Mouse (Mus musculus) kidney, embryonic 16.5 days (tissue): Measurements from ENCODE around the gene Ak4. TPM values are rescaled to one million over a fixed set of nuclear protein-coding genes. Genes with fewer than 3 reads are reported as not detected.
"Not testable (repeated sequence)": the region's sequence is repeated elsewhere in the genome, so short reads cannot be mapped to it uniquely, and the experiment has no call there.

Source experiments
- ATAC-seq: fragments of 200-750 bp; cut with Nextera tagmentation; 2 replicates; pipeline ENCODE4 v1.8.0; 2017; ENCODE audit warnings: moderate TSS enrichment; ENCODE audit not compliant: low FRiP score, low TSS enrichment
- H3K27ac ChIP-seq: fragments of 300-500 bp; sonication (generic); 2 replicates; pipeline ENCODE4 v1.5.1; 2014; ENCODE audit warnings: low read length
- H3K27me3 ChIP-seq: fragments of 300-500 bp; sonication (generic); 2 replicates; pipeline ENCODE4 v1.6.1; 2014; ENCODE audit warnings: low read length, control low read depth, mixed read lengths; ENCODE audit not compliant: insufficient read depth
- H3K36me3 ChIP-seq: fragments of 300-500 bp; sonication (generic); 2 replicates; pipeline ENCODE4 v1.6.1; 2014; ENCODE audit warnings: low read length, control low read depth, mixed read lengths; ENCODE audit not compliant: insufficient read depth
- H3K4me1 ChIP-seq: fragments of 300-500 bp; sonication (generic); 2 replicates; pipeline ENCODE4 v1.6.1; 2014; ENCODE audit warnings: low read length, control low read depth, mixed read lengths; ENCODE audit not compliant: insufficient read depth
- H3K4me2 ChIP-seq: fragments of 300-500 bp; sonication (generic); replicated peaks from 2 replicates; pipeline ENCODE4 v1.6.1; 2014; ENCODE audit warnings: low read depth, low read length
- H3K4me3 ChIP-seq: fragments of 300-500 bp; sonication (generic); 2 replicates; pipeline ENCODE4 v1.5.1; 2014; ENCODE audit warnings: mild to moderate bottlenecking, low read length
- H3K9ac ChIP-seq: fragments of 300-500 bp; sonication (generic); replicated peaks from 2 replicates; pipeline ENCODE4 v1.6.1; 2014; ENCODE audit warnings: low read length
- H3K9me3 ChIP-seq: fragments of 300-500 bp; sonication (generic); 2 replicates; pipeline ENCODE4 v1.6.1; 2016; ENCODE audit warnings: low read length, control low read depth
- WGBS: fragments of 180-500 bp; shearing (Covaris S2); extraction: QIAGEN DNeasy Blood & Tissue Kit; methylation state at CpG from one replicate; pipeline ENCODE4 v1.1.7; 2014; 5-methylcytosine and 5-hydroxymethylcytosine counted together
- polyA plus RNA-seq: library from polyadenylated mRNA; unstranded; fragments of >200 nt; fragmentation: Nextera tagmentation; extraction: Ambion mirVana; gene quantifications from 2 replicates; pipeline ENCODE4 v1.2.1, GENCODE M21; 2015

The Ak4 gene
- polyA plus RNA-seq, 1 experiment from 2014 or later: 23.8 TPM

GRCm38 (mm10) chr4:101388656-101389055, 30.4 kb upstream of the Ak4 start:
- not testable (repeated sequence) for H3K27me3 ChIP-seq, H3K4me2 ChIP-seq, ATAC-seq, H3K9ac ChIP-seq, H3K9me3 ChIP-seq, H3K36me3 ChIP-seq, H3K4me1 ChIP-seq, H3K4me3 ChIP-seq, H3K27ac ChIP-seq
- 87% methylated on average over 6 of the region's 6 CpGs for WGBS

GRCm38 (mm10) chr4:101392229-101392628, 26.8 kb upstream of the Ak4 start:
- H3K27me3 ChIP-seq: no peaks in the 10 kb centered on the region
- no peak overlapping the region for H3K4me3 ChIP-seq
- ATAC-seq: no peak
- H3K4me2 ChIP-seq: no peak overlapping the region
- H3K4me1 ChIP-seq: no peaks in the 10 kb centered on the region
- no peak overlapping the region for H3K27ac ChIP-seq
- H3K9ac ChIP-seq: no peak overlapping the region
- WGBS: 43% methylated on average over 2 of the region's 2 CpGs
- H3K9me3 ChIP-seq: no peaks in the 10 kb centered on the region
- no peaks in the 10 kb centered on the region for H3K36me3 ChIP-seq

- no peak for ATAC-seq
- H3K4me3 ChIP-seq: no peak overlapping the region
- H3K36me3 ChIP-seq: no peaks in the 10 kb centered on the region
- H3K9ac ChIP-seq: no peak overlapping the region
- no peak overlapping the region for H3K27ac ChIP-seq
- H3K9me3 ChIP-seq: no peaks in the 10 kb centered on the region
- H3K27me3 ChIP-seq: no peaks in the 10 kb centered on the region
- no peaks in the 10 kb centered on the region for H3K4me1 ChIP-seq
- WGBS: 64% methylated on average over 5 of the region's 5 CpGs
- H3K4me2 ChIP-seq: no peak overlapping the region
Observed at GRCm38 (mm10) chr4:101393292-101393711, 25.8 kb upstream of the Ak4 start.

GRCm38 (mm10) chr4:101395021-101395533, 24.0 kb upstream of the Ak4 start:
- Histone ChIP-seq H3K27ac (no peak overlapping the region), H3K36me3 (no peaks in the 10 kb centered on the region), H3K4me2 (no peak overlapping the region), H3K9me3 (no peaks in the 10 kb centered on the region), H3K9ac (no peak overlapping the region), H3K27me3 (no peaks in the 10 kb centered on the region), H3K4me3 (no peak overlapping the region), H3K4me1 (no peaks in the 10 kb centered on the region)
- WGBS: 91% methylated on average over 8 of the region's 8 CpGs
- no peak for ATAC-seq

GRCm38 (mm10) chr4:101400025-101400594, 19.0 kb upstream of the Ak4 start:
- no peaks in the 10 kb centered on the region for H3K27me3 ChIP-seq
- no peaks in the 10 kb centered on the region for H3K4me1 ChIP-seq
- H3K9ac ChIP-seq: no peak overlapping the region
- WGBS: 81% methylated on average over 4 of the region's 4 CpGs
- no peak overlapping the region for H3K27ac ChIP-seq
- no peak overlapping the region for H3K4me2 ChIP-seq
- ATAC-seq: no peak
- H3K36me3 ChIP-seq: no peaks in the 10 kb centered on the region
- H3K9me3 ChIP-seq: 0 out of 2 replicates have a peak, but pooled peaks cover 3% of the 10 kb centered on the region
- no peak overlapping the region for H3K4me3 ChIP-seq

GRCm38 (mm10) chr4:101401945-101402344, 17.1 kb upstream of the Ak4 start:
- H3K4me1 ChIP-seq: no peaks in the 10 kb centered on the region
- no peak overlapping the region for H3K4me2 ChIP-seq
- no peak overlapping the region for H3K4me3 ChIP-seq
- ATAC-seq: no peak
- no peaks in the 10 kb centered on the region for H3K36me3 ChIP-seq
- 0 out of 2 replicates have a peak, but pooled peaks cover 3% of the 10 kb centered on the region for H3K9me3 ChIP-seq
- H3K27ac ChIP-seq: no peak overlapping the region
- no peak overlapping the region for H3K9ac ChIP-seq
- H3K27me3 ChIP-seq: no peaks in the 10 kb centered on the region
- 78% methylated on average over 1 of the region's 1 CpGs for WGBS

GRCm38 (mm10) chr4:101404863-101405262, 14.2 kb upstream of the Ak4 start:
- ATAC-seq: no peak
- Histone ChIP-seq H3K36me3 (no peaks in the 10 kb centered on the region), H3K4me1 (no peaks in the 10 kb centered on the region), H3K27ac (no peak overlapping the region), H3K4me3 (no peak overlapping the region), H3K4me2 (no peak overlapping the region), H3K9ac (no peak overlapping the region), H3K27me3 (no peaks in the 10 kb centered on the region), H3K9me3 (0 out of 2 replicates have a peak, but pooled peaks cover 3% of the 10 kb centered on the region)
- WGBS: 55% methylated on average over 3 of the region's 3 CpGs

- Histone ChIP-seq H3K4me3 (no peak overlapping the region), H3K4me1 (no peaks in the 10 kb centered on the region), H3K36me3 (no peaks in the 10 kb centered on the region), H3K27me3 (no peaks in the 10 kb centered on the region), H3K27ac (no peak overlapping the region), H3K9ac (no peak overlapping the region), H3K9me3 (no peaks in the 10 kb centered on the region), H3K4me2 (no peak overlapping the region)
- no peak for ATAC-seq
- whole genome bisulfite sequencing: 83% methylated on average over 4 of the region's 4 CpGs
Observed at GRCm38 (mm10) chr4:101406411-101407196, 12.5 kb upstream of the Ak4 start.

- Histone ChIP-seq H3K4me1 (peaks cover 6% of the 10 kb centered on the region; the same call in 1 of the 2 replicates), H3K27ac (no peak overlapping the region), H3K9ac (no peak overlapping the region), H3K27me3 (no peaks in the 10 kb centered on the region), H3K36me3 (no peaks in the 10 kb centered on the region), H3K4me2 (no peak overlapping the region), H3K4me3 (no peak overlapping the region), H3K9me3 (no peaks in the 10 kb centered on the region)
- ATAC-seq: no peak
- 78% methylated on average over 11 of the region's 11 CpGs for WGBS
Observed at GRCm38 (mm10) chr4:101416966-101417365, 2.1 kb upstream of the Ak4 start.
